Mouse (Mus musculus) thymus, adult 2 months (tissue): Measurements from ENCODE around the gene Mcat.

ENCODE experiments used
- CTCF ChIP-seq: fragments of 200-500 bp; IDR thresholded peaks from 2 replicates; pipeline ENCODE4 v1.5.1; 2012; ENCODE audit warnings: mild to moderate bottlenecking, control low read depth, low read length, moderate library complexity, borderline replicate concordance; ENCODE audit not compliant: control insufficient read depth, poor library complexity, insufficient read depth; ENCODE audit errors: extremely low read depth
- POLR2A ChIP-seq: fragments of 200-500 bp; IDR thresholded peaks from 2 replicates; pipeline ENCODE4 v1.6.1; 2012; ENCODE audit warnings: mild to moderate bottlenecking, low read length, control low read depth, moderate library complexity; ENCODE audit not compliant: control insufficient read depth, poor library complexity, insufficient read depth; ENCODE audit errors: extremely low read depth

GRCm38 (mm10) chr15:83530233-83530632 lies 33.4 kb downstream of the Mcat start:
- no peak for TF ChIP-seq CTCF
- TF ChIP-seq POLR2A, result no peak
